Mouse (Mus musculus) mammary gland, adult 2 months (tissue): ENCODE data around the gene Lrrc14b. TPM values are rescaled to one million over a fixed set of nuclear protein-coding genes. Genes with fewer than 3 reads are reported as not detected.

Experiments used
- polyA plus RNA-seq: library from polyadenylated mRNA; depleted of rRNA; stranded (reverse); fragments of >200 nt; gene quantifications from 2 replicates; pipeline ENCODE4 v1.2.3, GENCODE M21; 2012; ENCODE audit warnings: low replicate concordance; rRNA removed

Gene Lrrc14b
- polyA plus RNA-seq: 0.51 and 34.5 TPM in 2 replicates

GRCm38 (mm10) chr13:74363859-74364235 is at the start of gene Lrrc14b:
TSS of gene Lrrc14b (minus strand) at chr13:74364005.

GRCm38 (mm10) chr13:74399298-74399839 is 35.6 kb upstream of the Lrrc14b start, which contains the start of gene Ftl1-ps1:
TSS of gene Ftl1-ps1 (plus strand) at chr13:74399694.

GRCm38 (mm10) chr13:74390371-74390990 is 26.7 kb upstream of the Lrrc14b start, which contains the start of gene Zfp72:
TSS of gene Zfp72 (minus strand) at chr13:74390836.

GRCm38 (mm10) chr13:74349566-74350434 is 14.0 kb downstream of the Lrrc14b start, which contains the start of the genes Sdha and Ccdc127:
TSS of gene Sdha (minus strand) at chr13:74350280.
TSS of gene Ccdc127 (plus strand) at chr13:74350309.

GRCm38 (mm10) chr13:74317170-74317849 is 46.5 kb downstream of the Lrrc14b start, which contains the start of gene Pdcd6:
TSS of gene Pdcd6 (minus strand) at chr13:74317580.

Other genes starting within 250 kb of the Lrrc14b start
- 0.08 and 0.45 TPM in 2 replicates for gene Slc9a3, start 242.5 kb downstream of the Lrrc14b start, polyA plus RNA-seq
- 29.8 and 40.3 TPM in 2 replicates for gene Exoc3, start 155.3 kb downstream of the Lrrc14b start, polyA plus RNA-seq
- 1.3 and 1.7 TPM in 2 replicates for gene Ahrr, start 71.7 kb downstream of the Lrrc14b start, polyA plus RNA-seq
- gene Pdcd6, start 46.4 kb downstream of the Lrrc14b start, polyA plus RNA-seq: 61.5 and 126 TPM in 2 replicates
- 133 and 349 TPM in 2 replicates for gene Sdha, start 13.7 kb downstream of the Lrrc14b start, polyA plus RNA-seq
- gene Ccdc127, start 13.7 kb downstream of the Lrrc14b start, polyA plus RNA-seq: 1.6 and 4.7 TPM in 2 replicates
- gene Zfp72, start 26.8 kb upstream of the Lrrc14b start, polyA plus RNA-seq: 0.10 and 0.49 TPM in 2 replicates
- 30.7 and 42.0 TPM in 2 replicates for gene Ftl1-ps1, start 35.7 kb upstream of the Lrrc14b start, polyA plus RNA-seq
- gene Zfp825, start 130.0 kb upstream of the Lrrc14b start, polyA plus RNA-seq: 0.60 and 1.8 TPM in 2 replicates